Mouse (Mus musculus) embryonic stem cell, embryonic (primary cell): ENCODE data around the gene Rftn1.

Experiments
- CTCF ChIA-PET, 4 experiments: fragments of 300-600 bp in 2 of 4; fragments of 350-600 bp in 2 of 4; sonication (Branson Sonifier 250); formaldehyde crosslinking; loops; one replicate each; lab custom pipeline; 2022; ENCODE audit warnings: inconsistent platforms in 2 of 4; lab: Charles Lee
- POLR2A ChIA-PET, 4 experiments: fragments of 300-600 bp in 2 of 4; fragments of 350-600 bp in 2 of 4; sonication (Branson Sonifier 250); formaldehyde crosslinking; loops; one replicate each; lab custom pipeline; 2022; ENCODE audit warnings: antibody characterized with exemption in 4 of 4, inconsistent platforms in 1 of 4; lab: Charles Lee

The Rftn1 gene

GRCm38 (mm10) chr17:50185083-50185482, 5.4 kb downstream of the Rftn1 start:
- POLR2A ChIA-PET, result interaction anchor here in 2 of 4 experiments (1.4 to 1.8 kb wide), 2 partner anchors 129 to 148 kb away, joined by 3 to 4 read pairs; no protein-coding TSS in a partner anchor

GRCm38 (mm10) chr17:50184217-50185038, 6.0 kb downstream of the Rftn1 start:
- POLR2A ChIA-PET, result interaction anchor here in 2 of 4 experiments (1.4 to 1.8 kb wide), 2 partner anchors 128 to 148 kb away, joined by 3 to 4 read pairs; no protein-coding TSS in a partner anchor
- CTCF ChIA-PET, result no interaction called here

More at GRCm38 (mm10) chr17:50185083-50185482, 5.4 kb downstream of the Rftn1 start:
- CTCF ChIA-PET, result no interaction called here

- ChIA-PET POLR2A (no interaction called here), CTCF (interaction anchor here in 1 of 4 experiments (0.6 kb wide), 1 partner anchor 710 kb away, joined by 3 read pairs; no protein-coding TSS in a partner anchor)
Observed at GRCm38 (mm10) chr17:50183300-50183699, 7.2 kb downstream of the Rftn1 start.

- CTCF ChIA-PET, result interaction anchor here in 1 of 4 experiments (0.6 kb wide), 1 partner anchor 709 kb away, joined by 3 read pairs; no protein-coding TSS in a partner anchor
- POLR2A ChIA-PET, result no interaction called here
Observed at GRCm38 (mm10) chr17:50182542-50182951, 7.9 kb downstream of the Rftn1 start.

- POLR2A ChIA-PET, result no interaction called here
Observed at GRCm38 (mm10) chr17:50180899-50181570, 9.4 kb downstream of the Rftn1 start.

GRCm38 (mm10) chr17:50173776-50174175, 16.7 kb downstream of the Rftn1 start:
- ChIA-PET POLR2A (interaction anchor here in 1 of 4 experiments (0.7 kb wide), 1 partner anchor 22 kb away, joined by 8 read pairs; no protein-coding TSS in a partner anchor), CTCF (no interaction called here)

More at GRCm38 (mm10) chr17:50180899-50181570, 9.4 kb downstream of the Rftn1 start:
- CTCF ChIA-PET, result interaction anchor here in 1 of 4 experiments (0.6 kb wide), 1 partner anchor 232 kb away, joined by 4 read pairs; no protein-coding TSS in a partner anchor

- CTCF ChIA-PET, result no interaction called here
- POLR2A ChIA-PET, result no interaction called here
Observed at GRCm38 (mm10) chr17:50173368-50173767, 17.1 kb downstream of the Rftn1 start.

GRCm38 (mm10) chr17:50172795-50173194, 17.7 kb downstream of the Rftn1 start:
- ChIA-PET POLR2A (interaction anchor here in 1 of 4 experiments (0.7 kb wide), 1 partner anchor 53 kb away, joined by 5 read pairs; no protein-coding TSS in a partner anchor), CTCF (no interaction called here)

GRCm38 (mm10) chr17:50170935-50171545, 19.4 kb downstream of the Rftn1 start:
- ChIA-PET CTCF (no interaction called here), POLR2A (interaction anchor here in 1 of 4 experiments (0.6 kb wide), 1 partner anchor 152 kb away, joined by 13 read pairs; no protein-coding TSS in a partner anchor)

GRCm38 (mm10) chr17:50169946-50170427, 20.5 kb downstream of the Rftn1 start:
- ChIA-PET CTCF (no interaction called here), POLR2A (no interaction called here)

- CTCF ChIA-PET, result no interaction called here
- POLR2A ChIA-PET, result no interaction called here
Observed at GRCm38 (mm10) chr17:50160904-50161805, 29.3 kb downstream of the Rftn1 start.

- CTCF ChIA-PET, result interaction anchor here in 1 of 4 experiments (0.6 kb wide), 1 partner anchor 132 kb away, joined by 3 read pairs; no protein-coding TSS in a partner anchor
- POLR2A ChIA-PET, result no interaction called here
Observed at GRCm38 (mm10) chr17:50160357-50160756, 30.1 kb downstream of the Rftn1 start.

GRCm38 (mm10) chr17:50159816-50160215, 30.7 kb downstream of the Rftn1 start:
- POLR2A ChIA-PET, result no interaction called here
- CTCF ChIA-PET, result interaction anchor here in 1 of 4 experiments (0.6 kb wide), 1 partner anchor 133 kb away, joined by 3 read pairs; no protein-coding TSS in a partner anchor

GRCm38 (mm10) chr17:50158565-50158964, 31.9 kb downstream of the Rftn1 start:
- POLR2A ChIA-PET, result no interaction called here
- CTCF ChIA-PET, result no interaction called here

GRCm38 (mm10) chr17:50157190-50158150, 33.0 kb downstream of the Rftn1 start:
- POLR2A ChIA-PET, result no interaction called here
- CTCF ChIA-PET, result no interaction called here

- ChIA-PET CTCF (interaction anchor here in 1 of 4 experiments (0.5 to 0.9 kb wide), 2 partner anchors 14 to 1859 kb away, joined by 3 to 8 read pairs; no protein-coding TSS in a partner anchor), POLR2A (interaction anchor here in 3 of 4 experiments (0.5 to 0.6 kb wide), 3 partner anchors 22 to 124 kb away, joined by 3 to 8 read pairs (median 4); partner anchors contain the start of gene Rftn1 (in 1 of the 3))
Observed at GRCm38 (mm10) chr17:50152085-50152484, 38.4 kb downstream of the Rftn1 start.
